Mouse (Mus musculus): ENCODE data around the gene Man2a2. TPM values are rescaled to one million over a fixed set of nuclear protein-coding genes. Genes with fewer than 3 reads are reported as not detected.

Gene Man2a2
- 10 to 100 TPM; 50.0 to 65.1 TPM for polyA plus RNA-seq (2017; shearing (Covaris generic))

GRCm38 (mm10) chr7:80371041-80371751 is at the start of gene Man2a2:
Gene Man2a2, minus strand, starts transcription at chr7:80371375.

GRCm38 (mm10) chr7:80405188-80405695 is 34.1 kb upstream of the Man2a2 start, which contains the start of gene Furin:
Gene Furin, minus strand, starts transcription at chr7:80405436.

GRCm38 (mm10) chr7:80387633-80388543 is 16.7 kb upstream of the Man2a2 start, which contains the start of gene Fes:
Gene Fes, minus strand, starts transcription at chr7:80387946.

GRCm38 (mm10) chr7:80342858-80343257 is 28.3 kb downstream of the Man2a2 start, which contains the start of gene Hddc3:
Gene Hddc3, plus strand, starts transcription at chr7:80343104.

GRCm38 (mm10) chr7:80340793-80341192 is 30.4 kb downstream of the Man2a2 start, which contains the start of gene Unc45a:
Gene Unc45a, minus strand, starts transcription at chr7:80341005.

GRCm38 (mm10) chr7:80324043-80324815 is 46.9 kb downstream of the Man2a2 start, which contains the start of gene Rccd1:
Gene Rccd1, minus strand, starts transcription at chr7:80324454.

Other genes with a start within 250 kb of the Man2a2 start
- 10 to 100 TPM; 22.0 to 23.2 TPM for gene Sema4b, start 184.5 kb downstream of the Man2a2 start, polyA plus RNA-seq (2017; shearing (Covaris generic))
- 100 to 1,000 TPM; 139 to 161 TPM for gene Cib1, start 138.6 kb downstream of the Man2a2 start, polyA plus RNA-seq (2017; shearing (Covaris generic))
- gene Gdpgp1, start 138.5 kb downstream of the Man2a2 start, polyA plus RNA-seq (2017; shearing (Covaris generic)) = 10 to 100 TPM in 1 of 2 experiments, 1 to 10 TPM in 1; 9.2 to 13.3 TPM
- gene Ttll13, start 125.0 kb downstream of the Man2a2 start, polyA plus RNA-seq (2017; shearing (Covaris generic)) = 1 to 10 TPM in 1 of 2 experiments, under 1 TPM in 1; 0.59 to 5.8 TPM
- 10 to 100 TPM; 47.2 to 59.6 TPM for gene Ngrn, start 110.2 kb downstream of the Man2a2 start, polyA plus RNA-seq (2017; shearing (Covaris generic))
- 10 to 100 TPM; 42.2 to 68.2 TPM for gene Vps33b, start 101.7 kb downstream of the Man2a2 start, polyA plus RNA-seq (2017; shearing (Covaris generic))
- 10 to 100 TPM in 1 of 2 experiments, 1 to 10 TPM in 1; 7.8 to 12.8 TPM for gene Prc1, start 76.9 kb downstream of the Man2a2 start, polyA plus RNA-seq (2017; shearing (Covaris generic))
- 10 to 100 TPM; 24.7 to 27.3 TPM for gene Rccd1, start 46.9 kb downstream of the Man2a2 start, polyA plus RNA-seq (2017; shearing (Covaris generic))
- gene Unc45a, start 30.4 kb downstream of the Man2a2 start, polyA plus RNA-seq (2017; shearing (Covaris generic)) = 10 to 100 TPM; 74.5 to 78.7 TPM
- 10 to 100 TPM in 1 of 2 experiments, 1 to 10 TPM in 1; 6.5 to 11.6 TPM for gene Hddc3, start 28.3 kb downstream of the Man2a2 start, polyA plus RNA-seq (2017; shearing (Covaris generic))
- gene Fes, start 16.6 kb upstream of the Man2a2 start, polyA plus RNA-seq (2017; shearing (Covaris generic)) = 1 to 10 TPM in 1 of 2 experiments, under 1 TPM in 1; 0.58 to 3.5 TPM
- gene Furin, start 34.1 kb upstream of the Man2a2 start, polyA plus RNA-seq (2017; shearing (Covaris generic)) = 10 to 100 TPM; 52.1 to 53.9 TPM
- 1 to 10 TPM; 7.1 to 8.8 TPM for gene Blm, start 163.7 kb upstream of the Man2a2 start, polyA plus RNA-seq (2017; shearing (Covaris generic))

Data from inflammation-experienced regulatory T-cells (primary cell).